Mouse (Mus musculus) hindbrain, embryonic 13.5 days (tissue): ENCODE data around the gene 1700042G07Rik. TPM values are rescaled to one million over a fixed set of nuclear protein-coding genes. Genes with fewer than 3 reads are reported as not detected.
A peak's percentile ranks its signal among the peaks of the same experiment; 100 is the strongest.

Experiments used
- ATAC-seq: fragments of 200-750 bp; cut with Nextera tagmentation; 2 replicates; pipeline ENCODE4 v1.8.0; 2017; ENCODE audit warnings: moderate TSS enrichment; ENCODE audit not compliant: low FRiP score
- H3K27ac ChIP-seq: fragments of 300-500 bp; sonication (generic); 2 replicates; pipeline ENCODE4 v1.5.1; 2015; ENCODE audit warnings: inconsistent platforms, mild to moderate bottlenecking, moderate library complexity
- H3K27me3 ChIP-seq: fragments of 300-500 bp; sonication (generic); 2 replicates; pipeline ENCODE4 v1.6.1; 2015; ENCODE audit warnings: mild to moderate bottlenecking, inconsistent platforms
- H3K36me3 ChIP-seq: fragments of 300-500 bp; sonication (generic); 2 replicates; pipeline ENCODE4 v1.6.1; 2015; ENCODE audit warnings: mild to moderate bottlenecking, inconsistent platforms
- H3K4me1 ChIP-seq: fragments of 300-500 bp; sonication (generic); replicated peaks from 2 replicates; pipeline ENCODE4 v1.6.1; 2015; ENCODE audit warnings: inconsistent platforms
- H3K4me2 ChIP-seq: fragments of 300-500 bp; sonication (generic); 2 replicates; pipeline ENCODE4 v1.6.1; 2015; ENCODE audit warnings: inconsistent platforms, mild to moderate bottlenecking, moderate library complexity
- H3K4me3 ChIP-seq: fragments of 300-500 bp; sonication (generic); 2 replicates; pipeline ENCODE4 v1.5.1; 2015; ENCODE audit warnings: mild to moderate bottlenecking, inconsistent platforms
- H3K9ac ChIP-seq: fragments of 300-500 bp; sonication (generic); 2 replicates; pipeline ENCODE4 v1.6.1; 2015; ENCODE audit warnings: mild to moderate bottlenecking, inconsistent platforms
- H3K9me3 ChIP-seq: fragments of 300-500 bp; sonication (generic); 2 replicates; pipeline ENCODE4 v1.6.1; 2016; ENCODE audit warnings: inconsistent platforms
- WGBS: fragments of 180-500 bp; shearing (Covaris S2); methylation state at CpG from one replicate; pipeline ENCODE4 v1.1.7; 2015; 5-methylcytosine and 5-hydroxymethylcytosine counted together
- polyA plus RNA-seq: library from polyadenylated mRNA; unstranded; fragments of >200 nt; fragmentation: Nextera tagmentation; extraction: Ambion mirVana; gene quantifications from 2 replicates; pipeline ENCODE4 v1.2.1, GENCODE M21; 2015

The 1700042G07Rik gene
- not detected in 2 replicates for polyA plus RNA-seq

DNA sequence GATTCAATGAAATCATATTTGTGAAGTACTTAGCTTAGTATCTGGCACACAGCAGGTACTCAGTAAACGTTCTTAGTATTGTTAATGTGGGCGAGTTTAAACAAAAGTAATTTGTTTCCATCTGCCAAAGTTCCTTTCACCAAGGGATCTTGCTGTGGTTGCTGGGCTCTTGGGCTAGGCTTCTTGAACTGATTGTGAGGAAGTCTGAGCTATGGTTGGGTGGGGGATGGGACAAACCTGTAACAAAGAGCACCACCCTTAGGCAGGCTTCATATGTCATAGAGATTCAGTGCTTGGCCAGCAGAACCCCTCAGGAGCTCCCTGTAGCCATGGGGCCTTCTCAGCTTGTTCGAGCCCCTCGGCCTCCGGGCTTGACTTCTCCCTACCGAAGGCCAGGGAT, at the start of gene 1700042G07Rik, which contains the start of gene Gm49337:
Gene 1700042G07Rik, plus strand, starts transcription at position 301 of the 400 bp plus-strand sequence.
Gene Gm49337, plus strand, starts transcription at position 313 of the 400 bp plus-strand sequence.
- H3K36me3 ChIP-seq = no peaks in the 10 kb centered on the region
- no peak within 1 kb of the TSS for H3K9ac ChIP-seq
- H3K4me2 ChIP-seq = no peak within 1 kb of the TSS
- no peak for ATAC-seq
- H3K4me3 ChIP-seq = no peak within 1 kb of the TSS
- H3K27ac ChIP-seq = no peak within 1 kb of the TSS
- 82% methylated on average over 6 of the region's 6 CpGs for WGBS
- H3K27me3 ChIP-seq = no peaks in the 10 kb centered on the region
- H3K9me3 ChIP-seq = no peaks in the 10 kb centered on the region
- H3K4me1 ChIP-seq = peaks cover 28% of the 10 kb centered on the region

- Histone ChIP-seq H3K9me3 (no peaks in the 10 kb centered on the region), H3K4me3 (peak within 1 kb of the TSS; percentile 54), H3K27ac (peak within 1 kb of the TSS; percentile 63), H3K4me1 (peaks cover 20% of the 10 kb centered on the region), H3K9ac (peak within 1 kb of the TSS; percentile 74), H3K36me3 (no peaks in the 10 kb centered on the region), H3K4me2 (peak within 1 kb of the TSS; percentile 70), H3K27me3 (no peaks in the 10 kb centered on the region)
- WGBS = 7% methylated on average over 24 of the region's 24 CpGs
- peak; percentile 98 for ATAC-seq
These were observed 49.3 kb upstream of the 1700042G07Rik start, which contains the start of the genes Rad54l and Pomgnt1 for GRCm38 (mm10) chr4:116123602-116124519. TSS of gene Rad54l (minus strand) at chr4:116123690. TSS of gene Pomgnt1 (plus strand) at chr4:116123840.

DNA sequence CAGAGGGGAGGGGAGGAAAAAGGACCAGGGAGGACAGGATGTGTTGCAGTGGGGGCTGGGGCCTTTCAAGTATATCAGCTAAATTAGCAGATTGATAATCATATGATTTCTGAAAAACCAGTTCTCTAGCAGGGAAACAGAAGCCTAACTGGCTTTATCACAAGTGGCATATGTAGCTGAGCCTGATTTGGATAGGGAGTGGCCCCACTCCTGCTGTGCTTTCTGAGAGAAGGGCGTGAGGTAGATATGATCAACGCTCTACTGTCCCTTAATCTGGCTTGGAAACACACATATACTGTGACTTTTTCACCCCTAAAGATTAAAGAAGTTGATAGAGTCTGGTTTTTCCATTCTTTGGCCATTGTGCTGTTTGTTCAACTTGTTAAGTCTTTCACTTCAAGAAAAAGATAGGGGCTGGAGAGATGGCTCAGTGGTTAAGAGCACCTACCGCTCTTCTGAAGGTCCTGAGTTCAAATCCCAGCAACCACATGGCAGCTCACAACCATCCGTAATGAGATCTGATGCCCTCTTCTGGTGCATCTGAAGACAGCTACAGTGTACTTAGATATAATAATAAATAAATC, 47.3 kb upstream of the 1700042G07Rik start:
- WGBS = 96% methylated on average over 4 of the region's 4 CpGs
- ATAC-seq = no peak
- H3K9ac ChIP-seq = no peak overlapping the region
- H3K4me1 ChIP-seq = peaks cover 20% of the 10 kb centered on the region
- H3K4me3 ChIP-seq = no peak overlapping the region
- no peak overlapping the region for H3K27ac ChIP-seq
- no peaks in the 10 kb centered on the region for H3K9me3 ChIP-seq
- no peak overlapping the region for H3K4me2 ChIP-seq
- H3K27me3 ChIP-seq = no peaks in the 10 kb centered on the region
- H3K36me3 ChIP-seq = no peaks in the 10 kb centered on the region

- H3K27ac ChIP-seq = peak overlapping the region; percentile 35; the same call in 1 of the 2 replicates
- H3K4me1 ChIP-seq = peaks cover 17% of the 10 kb centered on the region
These were observed 45.2 kb upstream of the 1700042G07Rik start for GRCm38 (mm10) chr4:116127956-116128355.

DNA sequence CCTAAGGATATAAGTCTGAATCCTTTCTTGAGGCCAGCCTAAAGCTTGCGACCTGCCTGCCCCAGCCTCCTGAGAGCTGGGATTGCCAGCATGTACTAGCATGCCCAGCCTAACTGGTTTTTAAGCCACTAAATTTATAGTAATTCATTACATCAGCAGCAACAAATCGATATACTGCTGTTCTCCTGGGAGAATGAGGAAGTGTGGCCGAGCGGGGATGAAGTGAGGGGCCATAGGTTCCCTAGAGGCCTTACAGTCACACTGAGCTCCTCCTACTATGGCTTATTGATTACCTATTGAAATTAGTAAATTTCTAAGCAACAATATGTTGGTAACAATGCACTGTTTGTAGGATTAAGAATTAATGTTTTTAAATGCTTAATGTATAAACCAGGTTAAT, 40.0 kb upstream of the 1700042G07Rik start:
- H3K4me3 ChIP-seq = no peak overlapping the region

More at GRCm38 (mm10) chr4:116127956-116128355, 45.2 kb upstream of the 1700042G07Rik start:
- H3K9ac ChIP-seq = peak overlapping the region; percentile 51
- no peaks in the 10 kb centered on the region for H3K36me3 ChIP-seq
- H3K4me3 ChIP-seq = no peak overlapping the region
- WGBS = 56% methylated on average over 6 of the region's 6 CpGs
- no peak for ATAC-seq
- H3K27me3 ChIP-seq = no peaks in the 10 kb centered on the region
- no peak overlapping the region for H3K4me2 ChIP-seq
- H3K9me3 ChIP-seq = no peaks in the 10 kb centered on the region

DNA sequence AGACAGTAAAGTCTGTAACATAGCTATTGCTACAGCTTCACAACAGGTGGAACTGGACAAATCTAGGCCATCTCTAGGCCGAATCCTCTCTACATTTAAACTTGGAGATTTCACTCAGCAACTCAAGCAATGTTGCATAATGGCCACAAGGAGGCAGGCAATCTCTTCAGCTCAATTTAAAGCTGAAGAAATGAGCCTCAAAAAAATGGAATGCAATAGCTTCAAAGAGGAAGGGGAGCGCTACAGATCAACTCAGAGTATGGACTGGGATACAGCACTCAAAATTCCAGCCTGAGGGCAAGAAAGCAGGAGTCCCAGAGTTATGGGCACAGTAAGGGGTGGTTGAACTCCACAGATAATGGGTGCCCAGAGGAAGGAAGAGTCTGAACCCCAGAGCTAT, 38.2 kb upstream of the 1700042G07Rik start:
- no peaks in the 10 kb centered on the region for H3K4me1 ChIP-seq
- no peak overlapping the region for H3K9ac ChIP-seq
- no peak for ATAC-seq
- no peaks in the 10 kb centered on the region for H3K27me3 ChIP-seq
- no peaks in the 10 kb centered on the region for H3K9me3 ChIP-seq
- no peak overlapping the region for H3K4me2 ChIP-seq
- WGBS = 40% methylated on average over 2 of the region's 2 CpGs
- H3K4me3 ChIP-seq = no peak overlapping the region
- H3K27ac ChIP-seq = no peak overlapping the region
- no peaks in the 10 kb centered on the region for H3K36me3 ChIP-seq

More for the DNA sequence above, 40.0 kb upstream of the 1700042G07Rik start:
- H3K9ac ChIP-seq = 0 out of 2 replicates have a peak overlapping the region, but pooled peaks have one; percentile 31
- no peak overlapping the region for H3K27ac ChIP-seq
- H3K4me1 ChIP-seq = no peaks in the 10 kb centered on the region
- no peaks in the 10 kb centered on the region for H3K36me3 ChIP-seq
- no peak for ATAC-seq
- no peak overlapping the region for H3K4me2 ChIP-seq
- H3K27me3 ChIP-seq = no peaks in the 10 kb centered on the region
- 82% methylated on average over 4 of the region's 4 CpGs for WGBS
- H3K9me3 ChIP-seq = no peaks in the 10 kb centered on the region

- Histone ChIP-seq H3K9ac (no peak overlapping the region), H3K36me3 (no peaks in the 10 kb centered on the region), H3K4me1 (no peaks in the 10 kb centered on the region), H3K27ac (no peak overlapping the region), H3K4me3 (no peak overlapping the region), H3K9me3 (no peaks in the 10 kb centered on the region), H3K27me3 (peaks cover 11% of the 10 kb centered on the region; the same call in 1 of the 2 replicates), H3K4me2 (no peak overlapping the region)
- no peak for ATAC-seq
- whole genome bisulfite sequencing = 59% methylated on average over 13 of the region's 13 CpGs
These were observed 35.7 kb upstream of the 1700042G07Rik start for GRCm38 (mm10) chr4:116137421-116137996.

DNA sequence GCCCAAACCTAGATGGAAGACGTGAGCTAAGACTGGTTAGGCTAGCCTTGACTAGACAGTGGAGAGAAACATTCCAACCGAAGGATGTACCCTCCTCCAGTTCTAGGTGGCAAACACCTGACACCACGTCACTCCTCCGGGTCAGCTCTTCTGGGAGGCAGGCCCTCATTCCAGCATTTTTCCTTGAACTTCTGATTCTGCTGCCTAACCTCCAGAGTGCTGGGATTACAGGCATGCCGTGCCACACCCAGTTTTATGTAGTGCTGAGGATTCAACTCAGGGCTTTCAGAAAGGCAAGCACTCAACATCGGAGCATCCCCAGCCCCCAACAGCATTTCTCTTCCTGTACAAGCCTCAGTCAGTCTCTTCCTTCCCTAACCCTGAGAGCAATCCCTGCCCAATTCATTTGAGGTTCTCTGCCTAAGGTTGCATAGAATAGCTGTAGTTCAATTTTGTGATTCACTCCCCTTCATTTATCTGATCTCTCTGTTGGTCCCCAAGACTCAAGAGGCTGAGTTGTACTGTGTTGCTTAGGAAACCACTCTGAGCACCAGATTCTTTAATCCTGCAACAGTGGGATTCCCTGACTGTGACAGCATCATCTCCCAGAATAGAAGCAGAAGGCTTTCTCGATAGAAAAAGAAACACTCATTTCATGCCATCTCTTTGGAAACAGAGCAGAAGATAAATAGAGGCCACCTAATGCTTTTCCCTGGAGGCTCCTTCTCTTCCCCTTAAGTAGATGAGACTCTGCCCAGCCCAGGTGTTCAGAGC, 32.2 kb upstream of the 1700042G07Rik start:
- Histone ChIP-seq H3K4me3 (no peak overlapping the region), H3K4me1 (peaks cover 22% of the 10 kb centered on the region), H3K9ac (no peak overlapping the region), H3K36me3 (no peaks in the 10 kb centered on the region), H3K27me3 (peaks cover 26% of the 10 kb centered on the region), H3K27ac (no peak overlapping the region), H3K9me3 (no peaks in the 10 kb centered on the region), H3K4me2 (no peak overlapping the region)
- WGBS = 81% methylated on average over 7 of the region's 7 CpGs
- no peak for ATAC-seq

DNA sequence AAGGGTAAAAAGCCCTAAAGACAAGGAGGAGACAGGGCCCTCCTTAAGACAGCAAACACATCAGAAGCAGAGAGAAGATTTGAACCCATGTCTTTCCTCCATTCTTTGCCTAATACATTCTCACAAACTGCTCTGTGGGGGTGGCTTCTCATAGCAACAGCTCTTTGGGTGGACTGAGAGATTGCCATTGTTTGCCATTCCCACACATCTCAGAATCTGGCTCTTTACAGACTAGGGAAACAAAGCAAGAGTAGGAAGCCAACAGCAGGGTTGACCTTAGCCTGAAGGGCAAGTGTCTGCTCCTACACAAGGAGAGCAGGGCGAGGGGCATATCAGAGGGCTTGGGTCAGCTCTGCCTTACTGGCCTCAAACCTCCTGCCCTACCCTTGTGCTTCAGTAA, 31.4 kb upstream of the 1700042G07Rik start:
- ATAC-seq = no peak
- 62% methylated on average over 1 of the region's 1 CpGs for WGBS
- peaks cover 26% of the 10 kb centered on the region for H3K27me3 ChIP-seq
- H3K9me3 ChIP-seq = no peaks in the 10 kb centered on the region
- H3K4me2 ChIP-seq = no peak overlapping the region
- no peak overlapping the region for H3K27ac ChIP-seq
- no peak overlapping the region for H3K9ac ChIP-seq
- peaks cover 22% of the 10 kb centered on the region for H3K4me1 ChIP-seq
- H3K36me3 ChIP-seq = no peaks in the 10 kb centered on the region
- no peak overlapping the region for H3K4me3 ChIP-seq

DNA sequence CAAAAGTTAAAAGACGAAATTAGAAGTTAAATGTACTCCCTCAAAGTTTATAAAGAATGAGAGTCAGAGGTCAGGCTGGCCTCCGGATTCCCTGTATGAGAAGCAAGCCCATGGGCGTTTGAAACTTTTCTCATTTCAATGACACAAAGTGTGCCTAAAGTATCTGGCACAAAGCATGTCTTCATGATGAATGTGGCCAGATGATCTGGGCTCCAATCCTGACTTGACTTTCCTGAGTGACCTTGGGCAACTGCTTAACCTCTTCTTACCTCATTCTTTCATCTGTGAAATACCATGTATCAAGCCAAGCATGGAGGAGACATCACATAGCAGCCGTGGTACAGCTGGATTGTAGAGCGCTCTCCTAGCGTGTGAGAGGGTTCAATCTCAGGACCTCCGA, 30.9 kb upstream of the 1700042G07Rik start:
- Histone ChIP-seq H3K4me2 (no peak overlapping the region), H3K9me3 (no peaks in the 10 kb centered on the region), H3K27me3 (peaks cover 26% of the 10 kb centered on the region), H3K27ac (no peak overlapping the region), H3K4me3 (no peak overlapping the region), H3K4me1 (peaks cover 22% of the 10 kb centered on the region), H3K36me3 (no peaks in the 10 kb centered on the region), H3K9ac (no peak overlapping the region)
- ATAC-seq = no peak
- 58% methylated on average over 7 of the region's 7 CpGs for WGBS

- Histone ChIP-seq H3K4me1 (peaks cover 22% of the 10 kb centered on the region), H3K27ac (no peak overlapping the region), H3K36me3 (no peaks in the 10 kb centered on the region), H3K27me3 (peaks cover 26% of the 10 kb centered on the region), H3K9ac (peak overlapping the region; percentile 78; the same call in 1 of the 2 replicates), H3K9me3 (no peaks in the 10 kb centered on the region), H3K4me2 (peak overlapping the region; percentile 94), H3K4me3 (peak overlapping the region; percentile 60)
- ATAC-seq = 0 out of 2 replicates have a peak, but pooled peaks have one; percentile 37
- WGBS = 16% methylated on average over 7 of the region's 7 CpGs
These were observed 29.8 kb upstream of the 1700042G07Rik start for GRCm38 (mm10) chr4:116143317-116143811.
